Mouse (Mus musculus): Measurements from ENCODE around the gene Prm3. TPM values are rescaled to one million over a fixed set of nuclear protein-coding genes. Genes with fewer than 3 reads are reported as not detected.
A peak's percentile ranks its signal among the peaks of the same experiment; 100 is the strongest.
"Not testable (repeated sequence)": the region's sequence is repeated elsewhere in the genome, so short reads cannot be mapped to it uniquely, and the experiment has no call there.

Prm3 gene
- polyA plus RNA-seq, 1 experiment from 2014 or later, result not detected

GRCm38 (mm10) chr16:10802420-10802819 is 11.7 kb upstream of the Prm3 start:
- H3K27me3 ChIP-seq, result peaks cover 11% of the 10 kb centered on the region; the same call in 1 of the 2 replicates
- WGBS (ENCODE audit: insufficient replicate concordance), result 64% methylated on average over 3 of the region's 3 CpGs
- not testable (repeated sequence) for H3K4me2 ChIP-seq; ATAC-seq (ENCODE audit: insufficient read depth); H3K9me3 ChIP-seq (replicated peaks); H3K36me3 ChIP-seq (replicated peaks); H3K4me3 ChIP-seq (replicated peaks); H3K27ac ChIP-seq (replicated peaks); H3K4me1 ChIP-seq (replicated peaks); H3K9ac ChIP-seq

- H3K4me1 ChIP-seq (replicated peaks), result no peaks in the 10 kb centered on the region
- WGBS (ENCODE audit: insufficient replicate concordance), result 54% methylated on average over 6 of the region's 6 CpGs
- H3K36me3 ChIP-seq (replicated peaks), result no peaks in the 10 kb centered on the region
- H3K9me3 ChIP-seq (replicated peaks), result no peaks in the 10 kb centered on the region
- ATAC-seq (ENCODE audit: insufficient read depth), result no peak
- peaks cover 36% of the 10 kb centered on the region for H3K27me3 ChIP-seq
- no peak within 1 kb of the TSS for H3K27ac ChIP-seq (replicated peaks)
- H3K9ac ChIP-seq, result no peak within 1 kb of the TSS
- no peak within 1 kb of the TSS for H3K4me2 ChIP-seq
- H3K4me3 ChIP-seq (replicated peaks), result no peak within 1 kb of the TSS
Observed at GRCm38 (mm10) chr16:10796034-10796433, 5.3 kb upstream of the Prm3 start, which contains the start of gene Prm2. Gene Prm2 (minus strand): TSS chr16:10796134.

GRCm38 (mm10) chr16:10788866-10789265 is 1.8 kb downstream of the Prm3 start:
- Histone ChIP-seq H3K4me1 (replicated peaks) (peaks cover 29% of the 10 kb centered on the region), H3K4me2 (no peak overlapping the region), H3K9ac (no peak overlapping the region), H3K36me3 (replicated peaks) (no peaks in the 10 kb centered on the region), H3K27ac (replicated peaks) (no peak overlapping the region), H3K27me3 (peaks cover 19% of the 10 kb centered on the region), H3K4me3 (replicated peaks) (no peak overlapping the region), H3K9me3 (replicated peaks) (no peaks in the 10 kb centered on the region)
- WGBS (ENCODE audit: insufficient replicate concordance), result 51% methylated on average over 4 of the region's 4 CpGs
- ATAC-seq (ENCODE audit: insufficient read depth), result no peak

- Histone ChIP-seq H3K4me1 (replicated peaks) (peaks cover 31% of the 10 kb centered on the region), H3K36me3 (replicated peaks) (no peaks in the 10 kb centered on the region), H3K27me3 (peaks cover 25% of the 10 kb centered on the region), H3K9me3 (replicated peaks) (no peaks in the 10 kb centered on the region), H3K4me2 (no peak within 1 kb of the TSS), H3K4me3 (replicated peaks) (no peak within 1 kb of the TSS), H3K9ac (no peak within 1 kb of the TSS), H3K27ac (replicated peaks) (no peak within 1 kb of the TSS)
- no peak for ATAC-seq (ENCODE audit: insufficient read depth)
- WGBS (ENCODE audit: insufficient replicate concordance), result 44% methylated on average over 16 of the region's 16 CpGs
Observed at GRCm38 (mm10) chr16:10788271-10788670, 2.4 kb downstream of the Prm3 start, which contains the start of gene Tnp2. Gene Tnp2 (minus strand): TSS chr16:10788660.

GRCm38 (mm10) chr16:10787548-10788058 is 3.1 kb downstream of the Prm3 start:
- Histone ChIP-seq H3K36me3 (replicated peaks) (no peaks in the 10 kb centered on the region), H3K27me3 (peaks cover 32% of the 10 kb centered on the region), H3K4me2 (no peak overlapping the region), H3K4me3 (replicated peaks) (no peak overlapping the region), H3K9ac (no peak overlapping the region), H3K27ac (replicated peaks) (no peak overlapping the region), H3K9me3 (replicated peaks) (no peaks in the 10 kb centered on the region), H3K4me1 (replicated peaks) (peaks cover 34% of the 10 kb centered on the region)
- ATAC-seq (ENCODE audit: insufficient read depth), result no peak
- 62% methylated on average over 7 of the region's 7 CpGs for WGBS (ENCODE audit: insufficient replicate concordance)

GRCm38 (mm10) chr16:10786782-10787547 is 3.7 kb downstream of the Prm3 start:
- Histone ChIP-seq H3K4me1 (replicated peaks) (peaks cover 38% of the 10 kb centered on the region), H3K4me2 (peak overlapping the region; percentile 95), H3K27me3 (peaks cover 38% of the 10 kb centered on the region), H3K27ac (replicated peaks) (no peak overlapping the region), H3K4me3 (replicated peaks) (peak overlapping the region; percentile 85), H3K36me3 (replicated peaks) (no peaks in the 10 kb centered on the region), H3K9me3 (replicated peaks) (no peaks in the 10 kb centered on the region), H3K9ac (no peak overlapping the region)
- ATAC-seq (ENCODE audit: insufficient read depth), result no peak
- 59% methylated on average over 4 of the region's 4 CpGs for WGBS (ENCODE audit: insufficient replicate concordance)

GRCm38 (mm10) chr16:10786288-10786687 is 4.4 kb downstream of the Prm3 start:
- peak; percentile 20; the same call in 1 of the 2 replicates for ATAC-seq (ENCODE audit: insufficient read depth)
- Histone ChIP-seq H3K4me1 (replicated peaks) (peaks cover 38% of the 10 kb centered on the region), H3K4me2 (peak overlapping the region; percentile 95), H3K9me3 (replicated peaks) (no peaks in the 10 kb centered on the region), H3K36me3 (replicated peaks) (no peaks in the 10 kb centered on the region), H3K9ac (peak overlapping the region; percentile 67; the same call in 1 of the 2 replicates), H3K4me3 (replicated peaks) (peak overlapping the region; percentile 85), H3K27me3 (peaks cover 37% of the 10 kb centered on the region), H3K27ac (replicated peaks) (peak overlapping the region; percentile 81)
- 2% methylated on average over 9 of the region's 9 CpGs for WGBS (ENCODE audit: insufficient replicate concordance)

GRCm38 (mm10) chr16:10785371-10786231 is 5.1 kb downstream of the Prm3 start, which contains the start of gene Socs1:
Gene Socs1 (minus strand): TSS chr16:10785536.
- Histone ChIP-seq H3K9ac (peak within 1 kb of the TSS; percentile 67), H3K4me3 (replicated peaks) (peak within 1 kb of the TSS; percentile 85), H3K9me3 (replicated peaks) (no peaks in the 10 kb centered on the region), H3K4me2 (peak within 1 kb of the TSS; percentile 95), H3K27me3 (peaks cover 37% of the 10 kb centered on the region), H3K4me1 (replicated peaks) (peaks cover 38% of the 10 kb centered on the region), H3K27ac (replicated peaks) (peak within 1 kb of the TSS; percentile 81), H3K36me3 (replicated peaks) (no peaks in the 10 kb centered on the region)
- ATAC-seq (ENCODE audit: insufficient read depth), result peak; percentile 74
- WGBS (ENCODE audit: insufficient replicate concordance), result under 1% methylated on average over 58 of the region's 59 CpGs

- Histone ChIP-seq H3K9me3 (replicated peaks) (no peaks in the 10 kb centered on the region), H3K9ac (peak overlapping the region; percentile 67), H3K27me3 (peaks cover 37% of the 10 kb centered on the region), H3K4me1 (replicated peaks) (peaks cover 38% of the 10 kb centered on the region), H3K36me3 (replicated peaks) (no peaks in the 10 kb centered on the region), H3K4me2 (peak overlapping the region; percentile 95), H3K27ac (replicated peaks) (peak overlapping the region; percentile 81), H3K4me3 (replicated peaks) (peak overlapping the region; percentile 85)
- ATAC-seq (ENCODE audit: insufficient read depth), result peak; percentile 67
- under 1% methylated on average over 54 of the region's 55 CpGs for WGBS (ENCODE audit: insufficient replicate concordance)
Observed at GRCm38 (mm10) chr16:10784793-10785370, 5.8 kb downstream of the Prm3 start.

- H3K9me3 ChIP-seq (replicated peaks), result no peaks in the 10 kb centered on the region
- H3K36me3 ChIP-seq (replicated peaks), result no peaks in the 10 kb centered on the region
- peak overlapping the region; percentile 85 for H3K4me3 ChIP-seq (replicated peaks)
- peak overlapping the region; percentile 67; the same call in 1 of the 2 replicates for H3K9ac ChIP-seq
- peaks cover 37% of the 10 kb centered on the region for H3K27me3 ChIP-seq
- 0 out of 2 replicates have a peak overlapping the region, but pooled peaks have one; percentile 81 for H3K27ac ChIP-seq (replicated peaks)
- H3K4me1 ChIP-seq (replicated peaks), result peaks cover 38% of the 10 kb centered on the region
- WGBS (ENCODE audit: insufficient replicate concordance), result 3% methylated on average over 81 of the region's 81 CpGs
- no peak for ATAC-seq (ENCODE audit: insufficient read depth)
- peak overlapping the region; percentile 95 for H3K4me2 ChIP-seq
Observed at GRCm38 (mm10) chr16:10783883-10784792, 6.6 kb downstream of the Prm3 start.

All from liver, embryonic 15.5 days (tissue).